Mouse (Mus musculus) embryonic facial prominence, embryonic 11.5 days (tissue): Measurements from ENCODE around the gene Fam114a2. TPM values are rescaled to one million over a fixed set of nuclear protein-coding genes. Genes with fewer than 3 reads are reported as not detected.
A peak's percentile ranks its signal among the peaks of the same experiment; 100 is the strongest.

Source experiments
- ATAC-seq: fragments of 200-750 bp; cut with Nextera tagmentation; replicated peaks from 2 replicates; pipeline ENCODE4 v1.8.0; 2017; ENCODE audit warnings: low read depth; ENCODE audit not compliant: insufficient number of reproducible peaks, low FRiP score, low TSS enrichment
- DNase-seq: peaks from one replicate; pipeline ENCODE4 v3.0.0-alpha.2; 2015; ENCODE audit warnings: low spot score
- H3K27ac ChIP-seq: fragments of 300-500 bp; sonication (generic); replicated peaks from 2 replicates; pipeline ENCODE4 v1.5.1; 2014; ENCODE audit warnings: mild to moderate bottlenecking, low read depth, low read length, control low read depth
- H3K27me3 ChIP-seq: fragments of 300-500 bp; sonication (generic); 2 replicates; pipeline ENCODE4 v1.6.1; 2014; ENCODE audit warnings: mild to moderate bottlenecking, low read length, moderate library complexity, mixed read lengths; ENCODE audit not compliant: control insufficient read depth, insufficient read depth
- H3K36me3 ChIP-seq: fragments of 300-500 bp; sonication (generic); replicated peaks from 2 replicates; pipeline ENCODE4 v1.6.1; 2014; ENCODE audit warnings: low read depth, mild to moderate bottlenecking, low read length, moderate library complexity, mixed read lengths; ENCODE audit not compliant: control insufficient read depth, insufficient read depth
- H3K4me1 ChIP-seq: fragments of 300-500 bp; sonication (generic); 2 replicates; pipeline ENCODE4 v1.6.1; 2014; ENCODE audit warnings: low read length, mixed read lengths; ENCODE audit not compliant: control insufficient read depth, insufficient read depth
- H3K4me2 ChIP-seq: fragments of 300-500 bp; sonication (generic); 2 replicates; pipeline ENCODE4 v1.6.1; 2014; ENCODE audit warnings: low read depth, mild to moderate bottlenecking, control low read depth, low read length, moderate library complexity
- H3K4me3 ChIP-seq: fragments of 300-500 bp; sonication (generic); 2 replicates; pipeline ENCODE4 v1.5.1; 2014; ENCODE audit warnings: low read depth, low read length, control low read depth
- H3K9ac ChIP-seq: fragments of 300-500 bp; sonication (generic); replicated peaks from 2 replicates; pipeline ENCODE4 v1.6.1; 2014; ENCODE audit warnings: mild to moderate bottlenecking, control low read depth, low read length
- H3K9me3 ChIP-seq: fragments of 300-500 bp; sonication (generic); replicated peaks from 2 replicates; pipeline ENCODE4 v1.6.1; 2016; ENCODE audit warnings: mild to moderate bottlenecking, low read length, inconsistent platforms, mixed read lengths; ENCODE audit not compliant: control insufficient read depth
- WGBS: fragments of 180-500 bp; shearing (Covaris S2); extraction: QIAGEN DNeasy Blood & Tissue Kit; methylation state at CpG from one replicate; pipeline ENCODE4 v1.1.7; 2014; 5-methylcytosine and 5-hydroxymethylcytosine counted together
- polyA plus RNA-seq: library from polyadenylated mRNA; unstranded; fragments of >200 nt; fragmentation: Nextera tagmentation; extraction: Ambion mirVana; gene quantifications from 2 replicates; pipeline ENCODE4 v1.2.1, GENCODE M21; 2014

The Fam114a2 gene
- polyA plus RNA-seq, 1 experiment from 2014 or later: 48.5 TPM

GRCm38 (mm10) chr11:57548618-57549550, 30.5 kb upstream of the Fam114a2 start:
- no peaks in the 10 kb centered on the region; the same call in 1 of the 2 replicates for H3K4me1 ChIP-seq
- no peaks in the 10 kb centered on the region for H3K9me3 ChIP-seq
- H3K4me2 ChIP-seq: peak overlapping the region; percentile 26
- 24% methylated on average over 18 of the region's 18 CpGs for WGBS
- H3K36me3 ChIP-seq: no peaks in the 10 kb centered on the region
- H3K9ac ChIP-seq: 0 out of 2 replicates have a peak overlapping the region, but pooled peaks have one; percentile 18
- no peak overlapping the region for H3K4me3 ChIP-seq
- no peak overlapping the region for H3K27ac ChIP-seq
- H3K27me3 ChIP-seq: no peaks in the 10 kb centered on the region
- ATAC-seq (peak; percentile 86), DNase-seq (peak; percentile 95)

- H3K27me3 ChIP-seq: no peaks in the 10 kb centered on the region
- WGBS: 89% methylated on average over 2 of the region's 2 CpGs
- H3K4me3 ChIP-seq: no peak overlapping the region
- ATAC-seq (no peak), DNase-seq (no peak)
- no peak overlapping the region for H3K27ac ChIP-seq
- no peaks in the 10 kb centered on the region for H3K36me3 ChIP-seq
- no peak overlapping the region for H3K9ac ChIP-seq
- H3K9me3 ChIP-seq: no peaks in the 10 kb centered on the region
- no peaks in the 10 kb centered on the region for H3K4me1 ChIP-seq
- H3K4me2 ChIP-seq: no peak overlapping the region
Measured at GRCm38 (mm10) chr11:57540681-57541080, 22.3 kb upstream of the Fam114a2 start.

- H3K27ac ChIP-seq: no peak overlapping the region
- 71% methylated on average over 5 of the region's 5 CpGs for WGBS
- no peak overlapping the region for H3K4me2 ChIP-seq
- H3K9ac ChIP-seq: no peak overlapping the region
- H3K9me3 ChIP-seq: no peaks in the 10 kb centered on the region
- no peak overlapping the region for H3K4me3 ChIP-seq
- H3K4me1 ChIP-seq: no peaks in the 10 kb centered on the region
- ATAC-seq (no peak), DNase-seq (no peak)
- H3K36me3 ChIP-seq: no peaks in the 10 kb centered on the region
- no peaks in the 10 kb centered on the region for H3K27me3 ChIP-seq
Measured at GRCm38 (mm10) chr11:57539841-57540418, 21.5 kb upstream of the Fam114a2 start.

- DNase-seq: no peak
- Histone ChIP-seq H3K27ac (no peak overlapping the region), H3K27me3 (no peaks in the 10 kb centered on the region), H3K4me1 (no peaks in the 10 kb centered on the region), H3K9me3 (no peaks in the 10 kb centered on the region), H3K9ac (no peak overlapping the region), H3K36me3 (no peaks in the 10 kb centered on the region), H3K4me3 (no peak overlapping the region), H3K4me2 (no peak overlapping the region)
- WGBS: 89% methylated on average over 5 of the region's 5 CpGs
- no peak for ATAC-seq
Measured at GRCm38 (mm10) chr11:57535912-57536311, 17.5 kb upstream of the Fam114a2 start.

- H3K9ac ChIP-seq: no peak overlapping the region
- H3K27ac ChIP-seq: no peak overlapping the region
- no peak overlapping the region for H3K4me2 ChIP-seq
- no peaks in the 10 kb centered on the region for H3K27me3 ChIP-seq
- H3K4me3 ChIP-seq: no peak overlapping the region
- ATAC-seq (no peak), DNase-seq (no peak)
- no peaks in the 10 kb centered on the region for H3K9me3 ChIP-seq
- 89% methylated on average over 4 of the region's 4 CpGs for WGBS
- no peaks in the 10 kb centered on the region for H3K4me1 ChIP-seq
- H3K36me3 ChIP-seq: peaks cover 4% of the 10 kb centered on the region; the same call in 1 of the 2 replicates
Measured at GRCm38 (mm10) chr11:57532306-57532705, 13.9 kb upstream of the Fam114a2 start.

- no peak overlapping the region for H3K9ac ChIP-seq
- H3K4me1 ChIP-seq: no peaks in the 10 kb centered on the region
- no peak for DNase-seq
- H3K27me3 ChIP-seq: no peaks in the 10 kb centered on the region
- H3K27ac ChIP-seq: no peak overlapping the region
- no peak overlapping the region for H3K4me2 ChIP-seq
- H3K36me3 ChIP-seq: peaks cover 4% of the 10 kb centered on the region; the same call in 1 of the 2 replicates
- no peak for ATAC-seq
- no peak overlapping the region for H3K4me3 ChIP-seq
- 71% methylated on average over 11 of the region's 11 CpGs for WGBS
- no peaks in the 10 kb centered on the region for H3K9me3 ChIP-seq
Measured at GRCm38 (mm10) chr11:57531300-57531950, 13.0 kb upstream of the Fam114a2 start.

GRCm38 (mm10) chr11:57529111-57529510, 10.7 kb upstream of the Fam114a2 start:
- Histone ChIP-seq H3K4me3 (no peak overlapping the region), H3K4me1 (no peaks in the 10 kb centered on the region), H3K27ac (no peak overlapping the region), H3K9me3 (no peaks in the 10 kb centered on the region), H3K9ac (no peak overlapping the region), H3K36me3 (peaks cover 4% of the 10 kb centered on the region; the same call in 1 of the 2 replicates), H3K4me2 (no peak overlapping the region), H3K27me3 (no peaks in the 10 kb centered on the region)
- ATAC-seq (no peak), DNase-seq (no peak)
- 82% methylated on average over 3 of the region's 3 CpGs for WGBS
